ENCODE assay signal across 7 mouse cellular contexts in the genomic region with DNA sequence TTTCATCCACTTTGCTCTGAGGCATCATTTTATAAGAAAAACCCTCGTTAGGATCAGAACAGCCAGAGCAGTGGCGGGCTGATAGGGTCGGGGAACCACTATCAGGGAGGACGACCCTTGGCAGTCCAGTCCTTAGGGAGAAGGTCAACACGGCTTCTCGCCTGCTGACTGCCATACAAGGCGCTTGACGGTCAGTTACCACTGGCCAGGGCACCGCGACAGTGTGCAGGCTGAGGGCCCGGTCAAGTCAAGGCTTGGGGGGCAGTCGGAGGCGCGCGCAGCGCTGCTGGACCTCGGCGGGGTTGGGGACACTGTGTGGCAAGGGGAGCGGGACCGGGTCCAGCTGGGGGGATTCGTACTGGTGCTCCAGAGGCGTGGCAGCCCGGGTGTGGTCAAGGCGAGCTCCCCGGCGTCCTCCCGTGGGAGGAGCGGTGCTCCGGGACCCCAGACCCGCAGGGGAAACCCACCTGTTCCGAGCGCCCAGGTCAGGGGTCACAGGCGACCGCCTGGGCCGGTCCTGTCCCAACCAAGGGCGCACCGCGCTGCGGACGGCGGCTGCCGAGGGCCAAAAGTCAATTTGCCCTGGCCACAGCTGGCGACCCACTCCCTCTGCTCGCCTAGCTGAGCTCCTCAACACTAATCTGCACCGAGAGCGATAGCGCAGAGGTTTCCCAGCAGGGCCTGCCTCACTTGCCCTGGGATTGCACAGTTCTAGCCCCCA. TPM values are rescaled to one million over a fixed set of nuclear protein-coding genes. Genes with fewer than 3 reads are reported as not detected.
DNase-seq lines count a peak whose midpoint lies in the region; ATAC-seq and TF ChIP-seq lines count a peak whose summit lies in the region.

Gene Sec31b (minus strand): TSS at position 544 of the 721 bp plus-strand sequence.

- peak; percentile 76 for DNase-seq in adrenal gland, postnatal 14 days
- peak; percentile 42 to 43 for DNase-seq in cerebellum, postnatal 10 days
- peak; percentile 62 for DNase-seq in gastrocnemius, postnatal 10 days
- peak; percentile 28 for DNase-seq in liver, embryonic 13.5 days
- peak; percentile 57 for DNase-seq in yolk sac, embryonic 10.5 days (ENCODE audit: low spot score)

- H3K79me2 ChIP-seq in myocyte (ENCODE audit: control insufficient read depth, insufficient read depth) = no peaks in the 10 kb centered on the region

- under 1% methylated on average over 45 of the region's 47 CpGs for WGBS in hindbrain, embryonic 16.5 days
- under 1% methylated on average over 47 of the region's 47 CpGs for WGBS in liver, embryonic 13.5 days (ENCODE audit: insufficient replicate concordance)

- H3K9ac ChIP-seq in hindbrain, embryonic 16.5 days (ENCODE audit: low read depth, low read length) = peak within 1 kb of the TSS; percentile 62
- H3K9ac ChIP-seq in liver, embryonic 13.5 days = peak within 1 kb of the TSS; percentile 69

- peak; percentile 51; the same call in 1 of the 2 replicates for ATAC-seq in hindbrain, embryonic 16.5 days
- ATAC-seq in liver, embryonic 13.5 days (ENCODE audit: low read depth) = peak; percentile 53

- TF ChIP-seq POLR2A in myocyte (IDR thresholded peaks at IDR 0.05; ENCODE audit: insufficient read length, low read depth) = no peak

- peaks cover 4% of the 10 kb centered on the region for H3K4me1 ChIP-seq in hindbrain, embryonic 16.5 days (ENCODE audit: control insufficient read depth, insufficient read depth, low read depth, low read length)
- H3K4me1 ChIP-seq in liver, embryonic 13.5 days (replicated peaks) = peaks cover 18% of the 10 kb centered on the region

- H3K4me3 ChIP-seq in hindbrain, embryonic 16.5 days (ENCODE audit: low read length) = peak within 1 kb of the TSS; percentile 50
- peak within 1 kb of the TSS; percentile 65 for H3K4me3 ChIP-seq in liver, embryonic 13.5 days (replicated peaks)
- no peak within 1 kb of the TSS for H3K4me3 ChIP-seq in myocyte

- H3K36me3 ChIP-seq in hindbrain, embryonic 16.5 days (ENCODE audit: control insufficient read depth, insufficient read depth, low read length) = peaks cover 13% of the 10 kb centered on the region
- H3K36me3 ChIP-seq in liver, embryonic 13.5 days = peaks cover 28% of the 10 kb centered on the region
- H3K36me3 ChIP-seq in myocyte (ENCODE audit: control insufficient read depth, insufficient read depth) = peaks cover 24% of the 10 kb centered on the region

- peak within 1 kb of the TSS; percentile 83 for H3K4me2 ChIP-seq in hindbrain, embryonic 16.5 days (ENCODE audit: low read length)
- peak within 1 kb of the TSS; percentile 88 for H3K4me2 ChIP-seq in liver, embryonic 13.5 days
- H3K4me2 ChIP-seq in myocyte (ENCODE audit: low read depth) = peak within 1 kb of the TSS; percentile 48

- H3K27me3 ChIP-seq in hindbrain, embryonic 16.5 days (replicated peaks; ENCODE audit: control insufficient read depth, insufficient read depth, low read length) = peaks cover 10% of the 10 kb centered on the region
- no peaks in the 10 kb centered on the region for H3K27me3 ChIP-seq in liver, embryonic 13.5 days
- no peaks in the 10 kb centered on the region for H3K27me3 ChIP-seq in myocyte (ENCODE audit: control insufficient read depth, insufficient read depth, insufficient read length)

- no peak within 1 kb of the TSS for H3ac ChIP-seq in myocyte (ENCODE audit: control insufficient read depth, insufficient read length)

- no peak within 1 kb of the TSS for H3K27ac ChIP-seq in hindbrain, embryonic 16.5 days (ENCODE audit: low read depth, low read length)
- H3K27ac ChIP-seq in liver, embryonic 13.5 days = no peak within 1 kb of the TSS

- H3K9me3 ChIP-seq in hindbrain, embryonic 16.5 days (ENCODE audit: control insufficient read depth, low read length) = peaks cover 6% of the 10 kb centered on the region
- peaks cover 4% of the 10 kb centered on the region; the same call in 1 of the 2 replicates for H3K9me3 ChIP-seq in liver, embryonic 13.5 days (replicated peaks)

TF ChIP-seq in myocyte, 11 proteins besides CTCF, POLR2A, EP300 and RAD21:
- TF ChIP-seq TCF12 (IDR thresholded peaks at IDR 0.05; ENCODE audit: insufficient read depth, poor library complexity, severe bottlenecking) (no peak), POLR2AphosphoS2 (IDR thresholded peaks at IDR 0.05; ENCODE audit: insufficient read length, low read depth) (peak; percentile 28)

RNA-seq across cellular contexts. Expression of gene Sec31b, which starts in this region (rescaled TPM):
- total RNA-seq in adrenal gland, postnatal 14 days (2021) = 3.4 and 5.2 TPM in 2 replicates
- 1 to 10 TPM; 5.1 to 5.6 TPM for total RNA-seq in gastrocnemius, postnatal 10 days (2021)
- 0.18 and 0.47 TPM in 2 replicates for polyA plus RNA-seq in hindbrain, embryonic 16.5 days (2015; fragmentation: Nextera tagmentation; extraction: Ambion mirVana)
- polyA plus RNA-seq in liver, embryonic 13.5 days (2015; fragmentation: Nextera tagmentation; extraction: Ambion mirVana) = 0.29 and 0.43 TPM in 2 replicates
- polyA plus RNA-seq in myocyte (2012; fragmentation: generic; extraction: Trizol) = 0.02 TPM

Comparison
In these comparisons a context has a peak if more than half of its experiments do, and no peak if none do; other contexts are left out.
1. Peak in ATAC-seq, H3K4me3 ChIP-seq, H3K9ac ChIP-seq and H3K4me2 ChIP-seq in hindbrain, embryonic 16.5 days; RNA of the gene not detected or under 1 TPM.
2. Peak in DNase-seq, ATAC-seq, H3K4me3 ChIP-seq, H3K9ac ChIP-seq and H3K4me2 ChIP-seq in liver, embryonic 13.5 days; RNA of the gene not detected or under 1 TPM.